Mouse (Mus musculus) liver, adult 2 months (tissue): ENCODE results near the gene Gm3594. TPM values are rescaled to one million over a fixed set of nuclear protein-coding genes. Genes with fewer than 3 reads are reported as not detected.
"Not testable (repeated sequence)": the region's sequence is repeated elsewhere in the genome, so short reads cannot be mapped to it uniquely, and the experiment has no call there.

Source experiments
- DNase-seq: peaks from one replicate; pipeline ENCODE4 v3.0.0-alpha.2; 2011; ENCODE audit warnings: low read depth, low spot score; ENCODE audit errors: extremely low read depth
- H3K27ac ChIP-seq: fragments of 200-500 bp; replicated peaks from 2 replicates; pipeline ENCODE4 v1.5.1; 2012; ENCODE audit warnings: low read depth, mild to moderate bottlenecking, control low read depth, inconsistent platforms, low read length; ENCODE audit not compliant: insufficient read depth
- H3K27me3 ChIP-seq: fragments of 200-500 bp; 2 replicates; pipeline ENCODE4 v1.6.1; 2012; ENCODE audit warnings: mild to moderate bottlenecking, moderate library complexity, low read length, inconsistent platforms; ENCODE audit not compliant: control insufficient read depth, insufficient read depth
- H3K36me3 ChIP-seq: fragments of 200-500 bp; 2 replicates; pipeline ENCODE4 v1.6.1; 2012; ENCODE audit warnings: low read length, inconsistent platforms; ENCODE audit not compliant: control insufficient read depth, insufficient read depth
- H3K4me1 ChIP-seq: fragments of 200-500 bp; 2 replicates; pipeline ENCODE4 v1.6.1; 2011; ENCODE audit warnings: low read length; ENCODE audit not compliant: control insufficient read depth, insufficient read depth
- H3K4me3 ChIP-seq: fragments of 200-500 bp; 2 replicates; pipeline ENCODE4 v1.5.1; 2011; ENCODE audit warnings: low read depth, mild to moderate bottlenecking, control low read depth, low read length, moderate library complexity; ENCODE audit not compliant: insufficient read depth
- H3K79me2 ChIP-seq: fragments of 200-500 bp; 2 replicates; pipeline ENCODE4 v1.6.1; 2012; ENCODE audit warnings: inconsistent platforms, mild to moderate bottlenecking, low read length, moderate library complexity; ENCODE audit not compliant: control insufficient read depth, insufficient read depth
- H3K9ac ChIP-seq: fragments of 200-500 bp; 2 replicates; pipeline ENCODE4 v1.6.1; 2012; ENCODE audit warnings: low read depth, mild to moderate bottlenecking, control low read depth, inconsistent platforms, low read length
- WGBS: fragments of 180-500 bp; shearing (Covaris S2); methylation state at CpG from one replicate; pipeline ENCODE4 v1.1.7; 2018; 5-methylcytosine and 5-hydroxymethylcytosine counted together
- polyA plus RNA-seq: library from polyadenylated mRNA; depleted of rRNA; stranded (reverse); fragments of >200 nt; gene quantifications from 2 replicates; pipeline ENCODE4 v1.2.3, GENCODE M21; 2012; rRNA removed
- total RNA-seq: library from RNA; depleted of rRNA; stranded (reverse); fragments of >200 nt; gene quantifications from 2 replicates; pipeline ENCODE4 v1.2.3, GENCODE M21; 2014; rRNA removed

Gene Gm3594
- total RNA-seq (not detected in 2 replicates), polyA plus RNA-seq (not detected in 2 replicates)

GRCm38 (mm10) chr14:6444511-6444910, at the start of gene Gm3594:
Gm3594 (minus strand) TSS chr14:6444611.
- not testable (repeated sequence) for H3K9ac ChIP-seq, H3K36me3 ChIP-seq, H3K4me3 ChIP-seq, H3K27me3 ChIP-seq, DNase-seq, H3K27ac ChIP-seq, H3K79me2 ChIP-seq, H3K4me1 ChIP-seq
- no CpG with 5 or more reads among the region's 4 CpGs for WGBS

GRCm38 (mm10) chr14:6486331-6486730, 41.9 kb upstream of the Gm3594 start:
- not testable (repeated sequence) for H3K4me3 ChIP-seq, H3K27ac ChIP-seq, H3K27me3 ChIP-seq, DNase-seq, H3K79me2 ChIP-seq, H3K36me3 ChIP-seq, H3K9ac ChIP-seq, H3K4me1 ChIP-seq
- 26% methylated on average over 1 of the region's 1 CpGs for WGBS

- H3K36me3 ChIP-seq, H3K9ac ChIP-seq, H3K4me1 ChIP-seq, DNase-seq, H3K27ac ChIP-seq, H3K79me2 ChIP-seq, H3K27me3 ChIP-seq, H3K4me3 ChIP-seq: not testable (repeated sequence)
- 60% methylated on average over 1 of the region's 1 CpGs for WGBS
Measured at GRCm38 (mm10) chr14:6485541-6485940, 41.1 kb upstream of the Gm3594 start.

- 68% methylated on average over 7 of the region's 8 CpGs for WGBS
- not testable (repeated sequence) for H3K27ac ChIP-seq, H3K36me3 ChIP-seq, H3K4me3 ChIP-seq, H3K79me2 ChIP-seq, H3K9ac ChIP-seq, H3K4me1 ChIP-seq, DNase-seq, H3K27me3 ChIP-seq
Measured at GRCm38 (mm10) chr14:6482126-6482525, 37.7 kb upstream of the Gm3594 start.

GRCm38 (mm10) chr14:6471856-6472255, 27.4 kb upstream of the Gm3594 start:
- WGBS: 81% methylated on average over 1 of the region's 1 CpGs
- H3K27me3 ChIP-seq, H3K4me1 ChIP-seq, H3K27ac ChIP-seq, H3K79me2 ChIP-seq, H3K9ac ChIP-seq, H3K36me3 ChIP-seq, H3K4me3 ChIP-seq, DNase-seq: not testable (repeated sequence)

GRCm38 (mm10) chr14:6440774-6441173, 3.6 kb downstream of the Gm3594 start:
- not testable (repeated sequence) for DNase-seq, H3K79me2 ChIP-seq, H3K27ac ChIP-seq, H3K36me3 ChIP-seq, H3K27me3 ChIP-seq, H3K9ac ChIP-seq, H3K4me1 ChIP-seq, H3K4me3 ChIP-seq
- WGBS: 60% methylated on average over 2 of the region's 4 CpGs

GRCm38 (mm10) chr14:6440206-6440605, 4.2 kb downstream of the Gm3594 start:
- not testable (repeated sequence) for DNase-seq, H3K79me2 ChIP-seq, H3K36me3 ChIP-seq, H3K9ac ChIP-seq, H3K27ac ChIP-seq, H3K27me3 ChIP-seq, H3K4me3 ChIP-seq, H3K4me1 ChIP-seq
- 71% methylated on average over 2 of the region's 5 CpGs for WGBS

GRCm38 (mm10) chr14:6426766-6427165, 17.6 kb downstream of the Gm3594 start:
- not testable (repeated sequence) for H3K27ac ChIP-seq, H3K4me3 ChIP-seq, H3K79me2 ChIP-seq, H3K36me3 ChIP-seq, H3K9ac ChIP-seq, H3K4me1 ChIP-seq, H3K27me3 ChIP-seq, DNase-seq
- 7% methylated on average over 14 of the region's 42 CpGs for WGBS

GRCm38 (mm10) chr14:6426353-6426752, 18.1 kb downstream of the Gm3594 start:
- DNase-seq: not testable (repeated sequence)

More at GRCm38 (mm10) chr14:6426353-6426752, 18.1 kb downstream of the Gm3594 start:
- 24% methylated on average over 22 of the region's 22 CpGs for WGBS
- H3K27me3 ChIP-seq, H3K36me3 ChIP-seq, H3K4me1 ChIP-seq, H3K9ac ChIP-seq, H3K27ac ChIP-seq, H3K79me2 ChIP-seq, H3K4me3 ChIP-seq: not testable (repeated sequence)
